Mouse (Mus musculus) intestine, postnatal 0 days (tissue): ENCODE results near the gene Gm20716. TPM values are rescaled to one million over a fixed set of nuclear protein-coding genes. Genes with fewer than 3 reads are reported as not detected.

ENCODE experiments used
- ATAC-seq: fragments of 200-750 bp; cut with Nextera tagmentation; 2 replicates; pipeline ENCODE4 v1.8.0; 2017; ENCODE audit warnings: mild to moderate bottlenecking, moderate TSS enrichment, moderate library complexity
- H3K27ac ChIP-seq: fragments of 300-500 bp; sonication (generic); 2 replicates; pipeline ENCODE4 v1.5.1; 2014; ENCODE audit warnings: mild to moderate bottlenecking, low read depth, low read length, moderate library complexity
- H3K27me3 ChIP-seq: fragments of 300-500 bp; sonication (generic); replicated peaks from 2 replicates; pipeline ENCODE4 v1.6.1; 2014; ENCODE audit warnings: low read length, mixed read lengths; ENCODE audit not compliant: control insufficient read depth, insufficient read depth
- H3K36me3 ChIP-seq: fragments of 300-500 bp; sonication (generic); 2 replicates; pipeline ENCODE4 v1.6.1; 2014; ENCODE audit warnings: mild to moderate bottlenecking, moderate library complexity; ENCODE audit not compliant: control insufficient read depth, insufficient read depth
- H3K4me1 ChIP-seq: fragments of 300-500 bp; sonication (generic); replicated peaks from 2 replicates; pipeline ENCODE4 v1.6.1; 2014; ENCODE audit warnings: antibody characterized with exemption, low read length, mixed read lengths; ENCODE audit not compliant: control insufficient read depth, insufficient read depth
- H3K4me2 ChIP-seq: fragments of 300-500 bp; sonication (generic); replicated peaks from 2 replicates; pipeline ENCODE4 v1.6.1; 2014; ENCODE audit warnings: low read depth, mild to moderate bottlenecking, moderate library complexity
- H3K4me3 ChIP-seq: fragments of 300-500 bp; sonication (generic); 2 replicates; pipeline ENCODE4 v1.5.1; 2014; ENCODE audit warnings: low read depth, low read length
- H3K9ac ChIP-seq: fragments of 300-500 bp; sonication (generic); 2 replicates; pipeline ENCODE4 v1.6.1; 2014; ENCODE audit warnings: mild to moderate bottlenecking, low read depth, low read length
- H3K9me3 ChIP-seq: fragments of 300-500 bp; sonication (generic); 2 replicates; pipeline ENCODE4 v1.6.1; 2016; ENCODE audit warnings: mixed run types; ENCODE audit not compliant: control insufficient read depth
- CTCF ChIP-seq: sonication (generic); IDR thresholded peaks from 2 replicates; pipeline ENCODE4 v1.5.1; 2016; ENCODE audit warnings: low read depth, mild to moderate bottlenecking, control low read depth, antibody characterized with exemption, moderate library complexity
- WGBS: fragments of 180-500 bp; shearing (Covaris S2); extraction: QIAGEN DNeasy Blood & Tissue Kit; methylation state at CpG from one replicate; pipeline ENCODE4 v1.1.7; 2014; 5-methylcytosine and 5-hydroxymethylcytosine counted together
- polyA plus RNA-seq: library from polyadenylated mRNA; unstranded; fragments of >200 nt; fragmentation: Nextera tagmentation; extraction: Ambion mirVana; gene quantifications from 2 replicates; pipeline ENCODE4 v1.2.1, GENCODE M21; 2015

Gm20716 gene
- polyA plus RNA-seq, 1 experiment from 2014 or later: 4.8 TPM

GRCm38 (mm10) chr2:168248167-168248855 is 18.1 kb upstream of the Gm20716 start:
- WGBS: 78% methylated on average over 8 of the region's 8 CpGs
- Histone ChIP-seq H3K9me3 (no peaks in the 10 kb centered on the region), H3K27ac (no peak overlapping the region), H3K4me2 (no peak overlapping the region), H3K4me1 (no peaks in the 10 kb centered on the region), H3K9ac (no peak overlapping the region), H3K27me3 (no peaks in the 10 kb centered on the region), H3K36me3 (no peaks in the 10 kb centered on the region), H3K4me3 (no peak overlapping the region)
- ATAC-seq: no peak
- TF ChIP-seq CTCF: no peak

- Histone ChIP-seq H3K4me3 (no peak overlapping the region), H3K9ac (no peak overlapping the region), H3K4me2 (no peak overlapping the region), H3K4me1 (no peaks in the 10 kb centered on the region), H3K27ac (no peak overlapping the region), H3K9me3 (no peaks in the 10 kb centered on the region), H3K36me3 (no peaks in the 10 kb centered on the region), H3K27me3 (no peaks in the 10 kb centered on the region)
- no peak for ATAC-seq
- no peak for TF ChIP-seq CTCF
- WGBS: 31% methylated on average over 8 of the region's 8 CpGs
Observed at GRCm38 (mm10) chr2:168245571-168245970, 15.4 kb upstream of the Gm20716 start.

GRCm38 (mm10) chr2:168243278-168243677 is 13.1 kb upstream of the Gm20716 start:
- ATAC-seq: no peak
- WGBS: 75% methylated on average over 4 of the region's 4 CpGs
- Histone ChIP-seq H3K9ac (no peak overlapping the region), H3K4me1 (no peaks in the 10 kb centered on the region), H3K9me3 (no peaks in the 10 kb centered on the region), H3K27me3 (no peaks in the 10 kb centered on the region), H3K36me3 (no peaks in the 10 kb centered on the region), H3K4me3 (no peak overlapping the region), H3K4me2 (no peak overlapping the region), H3K27ac (no peak overlapping the region)
- no peak for TF ChIP-seq CTCF

- H3K27ac ChIP-seq: no peak overlapping the region
- no peak for TF ChIP-seq CTCF
- ATAC-seq: no peak
Observed at GRCm38 (mm10) chr2:168242841-168243240, 12.7 kb upstream of the Gm20716 start.

GRCm38 (mm10) chr2:168238335-168238734 is 8.2 kb upstream of the Gm20716 start:
- no peak for TF ChIP-seq CTCF
- no peaks in the 10 kb centered on the region for H3K9me3 ChIP-seq
- H3K27ac ChIP-seq: no peak overlapping the region
- 88% methylated on average over 4 of the region's 4 CpGs for WGBS
- H3K36me3 ChIP-seq: peaks cover 9% of the 10 kb centered on the region; the same call in 1 of the 2 replicates
- no peak for ATAC-seq
- no peak overlapping the region for H3K4me3 ChIP-seq
- no peaks in the 10 kb centered on the region for H3K27me3 ChIP-seq
- no peak overlapping the region for H3K4me2 ChIP-seq
- no peak overlapping the region for H3K9ac ChIP-seq
- no peaks in the 10 kb centered on the region for H3K4me1 ChIP-seq

More at GRCm38 (mm10) chr2:168242841-168243240, 12.7 kb upstream of the Gm20716 start:
- H3K36me3 ChIP-seq: no peaks in the 10 kb centered on the region
- H3K4me1 ChIP-seq: no peaks in the 10 kb centered on the region
- H3K4me2 ChIP-seq: no peak overlapping the region
- no peaks in the 10 kb centered on the region for H3K27me3 ChIP-seq
- no peaks in the 10 kb centered on the region for H3K9me3 ChIP-seq
- H3K9ac ChIP-seq: no peak overlapping the region
- no peak overlapping the region for H3K4me3 ChIP-seq

GRCm38 (mm10) chr2:168233286-168233685 is 3.1 kb upstream of the Gm20716 start:
- Histone ChIP-seq H3K9ac (no peak overlapping the region), H3K27me3 (no peaks in the 10 kb centered on the region), H3K4me2 (no peak overlapping the region), H3K4me1 (peaks cover 18% of the 10 kb centered on the region; the same call in 1 of the 2 replicates), H3K36me3 (peaks cover 10% of the 10 kb centered on the region; the same call in 1 of the 2 replicates), H3K4me3 (no peak overlapping the region), H3K27ac (no peak overlapping the region), H3K9me3 (no peaks in the 10 kb centered on the region)
- no peak for TF ChIP-seq CTCF
- ATAC-seq: no peak
- 64% methylated on average over 5 of the region's 5 CpGs for WGBS
